ENCODE assay signal across 7 mouse cellular contexts in genomic region chr7:24481474-24482207, GRCm38 (mm10). TPM values are rescaled to one million over a fixed set of nuclear protein-coding genes. Genes with fewer than 3 reads are reported as not detected.
DNase-seq lines count a peak whose midpoint lies in the region; ATAC-seq and TF ChIP-seq lines count a peak whose summit lies in the region.

TSS of gene Cadm4 (plus strand) at chr7:24482023.

- 0 out of 2 replicates have a peak, but pooled peaks cover 2% of the 10 kb centered on the region for H3K9me3 ChIP-seq in embryonic facial prominence, embryonic 13.5 days
- no peaks in the 10 kb centered on the region for H3K9me3 ChIP-seq in limb, embryonic 14.5 days (ENCODE audit: control insufficient read depth, low read length)
- H3K9me3 ChIP-seq in midbrain, embryonic 16.5 days (replicated peaks; ENCODE audit: control insufficient read depth, low read length, poor library complexity, severe bottlenecking), result no peaks in the 10 kb centered on the region

- peaks cover 14% of the 10 kb centered on the region for H3K4me1 ChIP-seq in embryonic facial prominence, embryonic 13.5 days
- no peaks in the 10 kb centered on the region for H3K4me1 ChIP-seq in limb, embryonic 14.5 days (ENCODE audit: control insufficient read depth, insufficient read depth, low read length)
- H3K4me1 ChIP-seq in midbrain, embryonic 16.5 days (ENCODE audit: control insufficient read depth, insufficient read depth, low read length), result peaks cover 50% of the 10 kb centered on the region

- TF ChIP-seq POLR2A in limb, embryonic 14.5 days (IDR thresholded peaks at IDR 0.05; ENCODE audit: borderline replicate concordance, extremely low read depth, insufficient read depth, insufficient read length), result peak; percentile 52; the same call in 1 of the 2 replicates

- under 1% methylated on average over 67 of the region's 83 CpGs for WGBS in embryonic facial prominence, embryonic 13.5 days
- under 1% methylated on average over 57 of the region's 83 CpGs for WGBS in limb, embryonic 14.5 days
- under 1% methylated on average over 53 of the region's 83 CpGs for WGBS in midbrain, embryonic 16.5 days

- H3K27ac ChIP-seq in embryonic facial prominence, embryonic 13.5 days, result no peak within 1 kb of the TSS
- no peak within 1 kb of the TSS for H3K27ac ChIP-seq in limb, embryonic 14.5 days (replicated peaks; ENCODE audit: low read depth, low read length)
- peak within 1 kb of the TSS; percentile 87 for H3K27ac ChIP-seq in midbrain, embryonic 16.5 days (ENCODE audit: low read length)

- peak within 1 kb of the TSS; percentile 68 for H3K4me3 ChIP-seq in embryonic facial prominence, embryonic 13.5 days
- peak within 1 kb of the TSS; percentile 63 for H3K4me3 ChIP-seq in limb, embryonic 14.5 days (replicated peaks; ENCODE audit: low read length)
- peak within 1 kb of the TSS; percentile 66 for H3K4me3 ChIP-seq in midbrain, embryonic 16.5 days (ENCODE audit: low read depth, low read length)

- DNase-seq in adrenal gland, postnatal 4 days (ENCODE audit: low spot score in 2 of 2), result peak; percentile 65 to 68
- DNase-seq in heart, adult 8-10 months (ENCODE audit: low spot score), result peak; percentile 63
- DNase-seq in kidney, adult 8-10 months, result peak; percentile 78 to 81
- peak; percentile 72 for DNase-seq in limb, embryonic 14.5 days (ENCODE audit: low spot score)
- DNase-seq in spleen, postnatal 36 days (ENCODE audit: low spot score in 2 of 2), result peak; percentile 80 to 82

- H3K9ac ChIP-seq in embryonic facial prominence, embryonic 13.5 days, result peak within 1 kb of the TSS; percentile 75
- H3K9ac ChIP-seq in limb, embryonic 14.5 days (ENCODE audit: low read depth, low read length, severe bottlenecking), result peak within 1 kb of the TSS; percentile 66
- H3K9ac ChIP-seq in midbrain, embryonic 16.5 days (ENCODE audit: low read depth, low read length), result peak within 1 kb of the TSS; percentile 90

- peaks cover 43% of the 10 kb centered on the region for H3K27me3 ChIP-seq in embryonic facial prominence, embryonic 13.5 days
- peaks cover 9% of the 10 kb centered on the region; the same call in 1 of the 2 replicates for H3K27me3 ChIP-seq in limb, embryonic 14.5 days (ENCODE audit: control insufficient read depth, insufficient read depth, low read length)
- no peaks in the 10 kb centered on the region for H3K27me3 ChIP-seq in midbrain, embryonic 16.5 days (ENCODE audit: control insufficient read depth, insufficient read depth, low read depth, low read length)

- peak; percentile 69 for ATAC-seq in embryonic facial prominence, embryonic 13.5 days (ENCODE audit: insufficient number of reproducible peaks, insufficient read depth, low FRiP score, low TSS enrichment, low read depth)
- peak; percentile 91 for ATAC-seq in limb, embryonic 14.5 days (ENCODE audit: low FRiP score, low read depth)
- peak; percentile 82 for ATAC-seq in midbrain, embryonic 16.5 days

- H3K36me3 ChIP-seq in embryonic facial prominence, embryonic 13.5 days, result no peaks in the 10 kb centered on the region
- no peaks in the 10 kb centered on the region for H3K36me3 ChIP-seq in limb, embryonic 14.5 days (ENCODE audit: control insufficient read depth, insufficient read depth, low read length)
- no peaks in the 10 kb centered on the region for H3K36me3 ChIP-seq in midbrain, embryonic 16.5 days (ENCODE audit: control insufficient read depth, insufficient read depth, low read length)

- peak within 1 kb of the TSS; percentile 95 for H3K4me2 ChIP-seq in embryonic facial prominence, embryonic 13.5 days
- peak within 1 kb of the TSS; percentile 96 for H3K4me2 ChIP-seq in limb, embryonic 14.5 days (replicated peaks; ENCODE audit: low read depth, low read length, severe bottlenecking)
- H3K4me2 ChIP-seq in midbrain, embryonic 16.5 days (ENCODE audit: low read length), result peak within 1 kb of the TSS; percentile 75

RNA-seq across cellular contexts. Expression of gene Cadm4, which starts in this region (rescaled TPM):
- total RNA-seq in adrenal gland, postnatal 4 days (2021), result 10 to 100 TPM; 12.6 to 17.7 TPM
- 6.7 and 7.9 TPM in 2 replicates for polyA plus RNA-seq in embryonic facial prominence, embryonic 13.5 days (2015; fragmentation: Nextera tagmentation; extraction: Ambion mirVana)
- 10 to 100 TPM; 16.6 to 22.0 (median 18.7) TPM for total RNA-seq in heart, adult 8-10 months (2022)
- polyA plus RNA-seq in limb, embryonic 14.5 days (2012; rRNA removed), result 19.5 and 21.1 TPM in 2 replicates
- polyA plus RNA-seq in limb, embryonic 14.5 days (2014; fragmentation: Nextera tagmentation; extraction: Ambion mirVana), result 1.7 and 2.1 TPM in 2 replicates
- 63.2 and 75.3 TPM in 2 replicates for polyA plus RNA-seq in midbrain, embryonic 16.5 days (2015; fragmentation: Nextera tagmentation; extraction: Ambion mirVana)
